Mouse (Mus musculus) CH12.LX (cell line): ENCODE results near the gene Gsta2. TPM values are rescaled to one million over a fixed set of nuclear protein-coding genes. Genes with fewer than 3 reads are reported as not detected.

Source experiments
- DNase-seq: peaks from one replicate; pipeline ENCODE4 v3.0.0-alpha.2; 2013; ENCODE audit errors: extremely low read depth
- H3K27ac ChIP-seq: 2 replicates; pipeline ENCODE4 v1.5.1; 2012; ENCODE audit warnings: low read depth, mild to moderate bottlenecking, control low read depth, moderate library complexity; ENCODE audit not compliant: insufficient read depth
- H3K27me3 ChIP-seq: replicated peaks from 2 replicates; pipeline ENCODE3; 2012; ENCODE audit warnings: inconsistent platforms
- H3K36me3 ChIP-seq, 2 experiments: replicated peaks in 1 of 2; 2 replicates each; pipeline versions ENCODE3 to v1.6.1; 2012; ENCODE audit warnings: inconsistent platforms in 1 of 2, low read length in 1 of 2, mild to moderate bottlenecking in 1 of 2, mixed read lengths in 1 of 2, moderate library complexity in 1 of 2; ENCODE audit not compliant: control insufficient read depth in 1 of 2, insufficient read depth in 1 of 2
- H3K4me1 ChIP-seq, 2 experiments: 2 replicates each; pipeline ENCODE4 v1.6.1; 2012; ENCODE audit warnings: inconsistent platforms in 1 of 2, moderate library complexity in 1 of 2; ENCODE audit not compliant: insufficient read depth in 2 of 2, control insufficient read depth in 1 of 2
- H3K4me2 ChIP-seq: 2 replicates; pipeline ENCODE4 v1.6.1; 2012; ENCODE audit warnings: low read depth, mild to moderate bottlenecking, control low read depth; ENCODE audit not compliant: poor library complexity, insufficient read depth, severe bottlenecking
- H3K4me3 ChIP-seq, 3 experiments: fragments of 150-350 bp in 1 of 3; sonication (generic) in 1 of 3; replicated peaks in 1 of 3; 2 replicates each; pipeline versions ENCODE3 to v1.5.1; 2011 to 2012; ENCODE audit warnings: low read depth in 2 of 3, low read length in 2 of 3, mild to moderate bottlenecking in 2 of 3, moderate library complexity in 2 of 3, control low read depth in 1 of 3, improper control_type of control experiment in 1 of 3, inconsistent platforms in 1 of 3, mixed read lengths in 1 of 3; ENCODE audit not compliant: poor library complexity in 1 of 3
- H3K79me2 ChIP-seq: replicated peaks from 2 replicates; pipeline ENCODE4 v1.6.1; 2012; ENCODE audit warnings: mild to moderate bottlenecking, moderate library complexity; ENCODE audit not compliant: control insufficient read depth, poor library complexity, insufficient read depth, severe bottlenecking; ENCODE audit errors: extremely low read depth
- H3K9ac ChIP-seq: 2 replicates; pipeline ENCODE4 v1.6.1; 2012; ENCODE audit warnings: low read depth, mild to moderate bottlenecking, control low read depth, moderate library complexity; ENCODE audit not compliant: insufficient read depth
- H3K9me3 ChIP-seq: replicated peaks from 2 replicates; pipeline ENCODE3; 2012; ENCODE audit warnings: low read length, inconsistent platforms, mixed read lengths
- BHLHE40 ChIP-seq: IDR thresholded peaks from 2 replicates; pipeline ENCODE4 v1.6.1; 2011; ENCODE audit warnings: mild to moderate bottlenecking, low read depth, low read length, improper control_type of control experiment
- CHD2 ChIP-seq: IDR thresholded peaks from 2 replicates; pipeline ENCODE4 v1.6.1; 2011; ENCODE audit warnings: low read length, improper control_type of control experiment
- CTCF ChIP-seq, 2 experiments: IDR thresholded peaks in 1 of 2; conservative IDR thresholded peaks in 1 of 2; 2 replicates each; pipeline ENCODE4 v1.5.1; 2011 to 2012; ENCODE audit warnings: low read depth in 2 of 2, low read length in 2 of 2, improper control_type of control experiment in 1 of 2, inconsistent platforms in 1 of 2, mild to moderate bottlenecking in 1 of 2, moderate library complexity in 1 of 2
- ELF1 ChIP-seq: IDR thresholded peaks from 2 replicates; pipeline ENCODE4 v1.6.1; 2014; ENCODE audit warnings: low read depth, mild to moderate bottlenecking, inconsistent platforms, low read length, improper control_type of control experiment
- ETS1 ChIP-seq: conservative IDR thresholded peaks from 2 replicates; pipeline ENCODE4 v1.6.1; 2012; ENCODE audit warnings: low read depth, mild to moderate bottlenecking, inconsistent platforms, low read length, improper control_type of control experiment, moderate library complexity
- GABPA ChIP-seq: IDR thresholded peaks from 2 replicates; pipeline ENCODE4 v1.6.1; 2012; ENCODE audit warnings: low read depth, low read length, improper control_type of control experiment, inconsistent platforms; ENCODE audit not compliant: insufficient replicate concordance
- HCFC1 ChIP-seq: IDR thresholded peaks from 2 replicates; pipeline ENCODE4 v1.6.1; 2012; ENCODE audit warnings: low read depth, mild to moderate bottlenecking, inconsistent platforms, low read length, improper control_type of control experiment
- IRF4 ChIP-seq: IDR thresholded peaks from 2 replicates; pipeline ENCODE4 v1.6.1; 2014; ENCODE audit warnings: low read depth, mild to moderate bottlenecking, inconsistent platforms, low read length, improper control_type of control experiment
- KAT2A ChIP-seq: IDR thresholded peaks from 2 replicates; pipeline ENCODE4 v1.6.1; 2012; ENCODE audit warnings: low read length, improper control_type of control experiment, inconsistent platforms; ENCODE audit not compliant: insufficient replicate concordance
- MAX ChIP-seq: IDR thresholded peaks from 2 replicates; pipeline ENCODE4 v1.6.1; 2011; ENCODE audit warnings: low read length, improper control_type of control experiment
- MXI1 ChIP-seq: IDR thresholded peaks from 2 replicates; pipeline ENCODE4 v1.6.1; 2011; ENCODE audit warnings: mild to moderate bottlenecking, low read depth, low read length, improper control_type of control experiment
- MYC ChIP-seq: IDR thresholded peaks from 2 replicates; pipeline ENCODE4 v1.6.1; 2011; ENCODE audit warnings: low read depth, mild to moderate bottlenecking, improper control_type of control experiment, low read length
- NELFE ChIP-seq: IDR thresholded peaks from 2 replicates; pipeline ENCODE4 v1.6.1; 2011; ENCODE audit warnings: low read depth, low read length, improper control_type of control experiment
- NRF1 ChIP-seq: IDR thresholded peaks from 2 replicates; pipeline ENCODE4 v1.6.1; 2014; ENCODE audit warnings: low read depth, mild to moderate bottlenecking, inconsistent platforms, low read length, improper control_type of control experiment, moderate library complexity
- PAX5 ChIP-seq: IDR thresholded peaks from 2 replicates; pipeline ENCODE4 v1.6.1; 2012; ENCODE audit warnings: low read length, inconsistent platforms, mixed read lengths
- POLR2A ChIP-seq: IDR thresholded peaks from 2 replicates; pipeline ENCODE4 v1.6.1; 2011; ENCODE audit warnings: low read depth, mild to moderate bottlenecking, improper control_type of control experiment, low read length
- RAD21 ChIP-seq: IDR thresholded peaks from 2 replicates; pipeline ENCODE4 v1.6.1; 2011; ENCODE audit warnings: low read depth, mild to moderate bottlenecking, low read length, improper control_type of control experiment, moderate library complexity
- TCF12 ChIP-seq: IDR thresholded peaks from 2 replicates; pipeline ENCODE4 v1.6.1; 2014; ENCODE audit warnings: low read depth, mild to moderate bottlenecking, inconsistent platforms, low read length, improper control_type of control experiment
- UBTF ChIP-seq: IDR thresholded peaks from 2 replicates; pipeline ENCODE4 v1.6.1; 2012; ENCODE audit warnings: low read depth, mild to moderate bottlenecking, inconsistent platforms, low read length, improper control_type of control experiment, moderate library complexity
- USF1 ChIP-seq: IDR thresholded peaks from 2 replicates; pipeline ENCODE4 v1.6.1; 2014; ENCODE audit warnings: low read depth, mild to moderate bottlenecking, inconsistent platforms, low read length, improper control_type of control experiment
- USF2 ChIP-seq: conservative IDR thresholded peaks from 2 replicates; pipeline ENCODE4 v1.6.1; 2011; ENCODE audit warnings: low read depth, low read length, improper control_type of control experiment
- ZMIZ1 ChIP-seq: IDR thresholded peaks from 2 replicates; pipeline ENCODE4 v1.6.1; 2012; ENCODE audit warnings: low read depth, mild to moderate bottlenecking, inconsistent platforms, low read length, improper control_type of control experiment
- dilution Hi-C: fragments of 300-500 bp; cut with MboI; formaldehyde crosslinking; loops from 2 replicates; pipeline ENCODE4 v1.14.3; 2020; ENCODE audit warnings: low sequenced_read_pairs; ENCODE audit not compliant: extremely low pct_unique_long_range_greater_than_20kb, extremely low pct_ligation_motif_present
- in situ Hi-C: fragments of 300-500 bp; cut with MboI; formaldehyde crosslinking; loops from 3 replicates; pipeline ENCODE4 v1.14.3; 2019; ENCODE audit warnings: low sequenced_read_pairs, low pct_ligation_motif_present, low pct_unique_long_range_greater_than_20kb, mixed read lengths
- polyA plus RNA-seq: library from polyadenylated mRNA; unstranded; fragments of >175 nt; gene quantifications from 2 replicates; pipeline ENCODE4 v1.2.1, GENCODE M21; 2012; ENCODE audit warnings: low read depth; ENCODE audit not compliant: insufficient read length
- total RNA-seq, 2 experiments: library from RNA; depleted of rRNA; stranded (reverse); fragments of 300-350 nt in 1 of 2; fragments of >200 nt in 1 of 2; gene quantifications; 2 replicates each; pipeline ENCODE4 v1.2.3; 2012 to 2014

Gene Gsta2
- total and polyA plus RNA-seq, 3 experiments, result not detected

- Histone ChIP-seq H3K27me3 (no peaks in the 10 kb centered on the region), H3K4me1 (peaks cover 0 to 2% of the 10 kb centered on the region in 2 experiments; a peak in 1 of 4 replicates), H3K79me2 (no peaks in the 10 kb centered on the region), H3K36me3 (no peaks in the 10 kb centered on the region), H3K9me3 (peaks cover 4% of the 10 kb centered on the region), H3K4me2 (no peak overlapping the region), H3K27ac (no peak overlapping the region), H3K9ac (no peak overlapping the region)
- DNase-seq, result no peak
- in situ Hi-C loops (no loop called here), dilution Hi-C loops (no loop called here)
- TF ChIP-seq MAX (no peak), ELF1 (no peak), NRF1 (no peak), HCFC1 (no peak), UBTF (no peak)
- TF ChIP-seq, all 38 proteins: peak for 0
- no peak overlapping the region for H3K4me3 ChIP-seq
These were observed 45.0 kb upstream of the Gsta2 start for GRCm38 (mm10) chr9:78400570-78400969.

- no peak overlapping the region for H3K4me3 ChIP-seq
- dilution Hi-C loops, result no loop called here
- peaks cover 5% of the 10 kb centered on the region for H3K27me3 ChIP-seq
- no peaks in the 10 kb centered on the region for H3K79me2 ChIP-seq
- DNase-seq, result no peak
- in situ Hi-C loops, result no loop called here
- no peak overlapping the region for H3K27ac ChIP-seq
- H3K36me3 ChIP-seq, result no peaks in the 10 kb centered on the region
- H3K9ac ChIP-seq, result no peak overlapping the region
- TF ChIP-seq BHLHE40, result no peak
- no peak for TF ChIP-seq HCFC1
- TF ChIP-seq USF2, result no peak
- TF ChIP-seq MXI1, result no peak
- TF ChIP-seq, all 38 proteins: peak for 0
- H3K4me1 ChIP-seq, result no peaks in the 10 kb centered on the region
- H3K9me3 ChIP-seq, result peaks cover 5% of the 10 kb centered on the region
- H3K4me2 ChIP-seq, result no peak overlapping the region
These were observed 40.9 kb upstream of the Gsta2 start for GRCm38 (mm10) chr9:78396517-78396916.

GRCm38 (mm10) chr9:78395630-78396351 is 40.2 kb upstream of the Gsta2 start, which contains the start of gene Ddx43:
TSS of gene Ddx43 (plus strand) at chr9:78395777.
- Histone ChIP-seq H3K27ac (no peak within 1 kb of the TSS), H3K9ac (no peak within 1 kb of the TSS), H3K4me3 (no peak within 1 kb of the TSS), H3K36me3 (no peaks in the 10 kb centered on the region), H3K79me2 (no peaks in the 10 kb centered on the region), H3K4me2 (no peak within 1 kb of the TSS), H3K4me1 (no peaks in the 10 kb centered on the region), H3K27me3 (peaks cover 10% of the 10 kb centered on the region), H3K9me3 (peaks cover 5% of the 10 kb centered on the region)
- in situ Hi-C loops (no loop called here), dilution Hi-C loops (no loop called here)
- no peak for DNase-seq
- no peak for TF ChIP-seq POLR2A
- no peak for TF ChIP-seq MYC
- TF ChIP-seq RAD21, result no peak
- no peak for TF ChIP-seq CTCF (conservative IDR thresholded peaks at IDR 0.05 in 1 of 2, IDR thresholded peaks at IDR 0.05 in 1 of 2; ENCODE audit: low read depth in 2 of 2, low read length in 2 of 2)
- no peak for TF ChIP-seq CHD2
- no peak for TF ChIP-seq GABPA
- TF ChIP-seq ELF1, result no peak
- TF ChIP-seq MXI1, result no peak
- TF ChIP-seq NELFE, result no peak
- TF ChIP-seq TCF12, result no peak
- no peak for TF ChIP-seq ZMIZ1
- TF ChIP-seq HCFC1, result no peak
- no peak for TF ChIP-seq NRF1
- no peak for TF ChIP-seq PAX5
- TF ChIP-seq IRF4, result no peak
- TF ChIP-seq KAT2A, result no peak
- no peak for TF ChIP-seq ETS1
- TF ChIP-seq USF2, result no peak
- no peak for TF ChIP-seq USF1
